Mouse (Mus musculus) urinary bladder, postnatal 14 days (tissue): ENCODE data around the gene Dlg1.

Source experiments
- DNase-seq: peaks from one replicate; pipeline ENCODE4 v3.0.0; 2021; ENCODE audit warnings: low spot score

The Dlg1 gene

GRCm38 (mm10) chr16:31846763-31847162, 183.5 kb downstream of the Dlg1 start:
- no peak for DNase-seq

GRCm38 (mm10) chr16:31863920-31864319, 200.7 kb downstream of the Dlg1 start:
- DNase-seq: no peak

- no peak for DNase-seq
Observed at GRCm38 (mm10) chr16:31865242-31865641, 202.0 kb downstream of the Dlg1 start.

- no peak for DNase-seq
Observed at GRCm38 (mm10) chr16:31866911-31867310, 203.7 kb downstream of the Dlg1 start.

- DNase-seq: no peak
Observed at GRCm38 (mm10) chr16:31867736-31868135, 204.5 kb downstream of the Dlg1 start.

GRCm38 (mm10) chr16:31873721-31874120, 210.5 kb downstream of the Dlg1 start:
- DNase-seq: no peak

GRCm38 (mm10) chr16:31875391-31875790, 212.1 kb downstream of the Dlg1 start:
- DNase-seq: no peak

- DNase-seq: no peak
Observed at GRCm38 (mm10) chr16:31876386-31876785, 213.1 kb downstream of the Dlg1 start.

GRCm38 (mm10) chr16:31878052-31878451, 214.8 kb downstream of the Dlg1 start:
- DNase-seq: no peak

- peak; percentile 85 for DNase-seq
Observed at GRCm38 (mm10) chr16:31878573-31879257, 215.5 kb downstream of the Dlg1 start, which contains the start of gene Meltf. Gene Meltf (plus strand): TSS chr16:31878810.

- DNase-seq: peak; percentile 46
Observed at GRCm38 (mm10) chr16:31880146-31880840, 217.1 kb downstream of the Dlg1 start.

- DNase-seq: no peak
Observed at GRCm38 (mm10) chr16:31882381-31882908, 219.2 kb downstream of the Dlg1 start.

- DNase-seq: no peak
Observed at GRCm38 (mm10) chr16:31883302-31883701, 220.1 kb downstream of the Dlg1 start.

- no peak for DNase-seq
Observed at GRCm38 (mm10) chr16:31883902-31884301, 220.7 kb downstream of the Dlg1 start.

GRCm38 (mm10) chr16:31890907-31891306, 227.7 kb downstream of the Dlg1 start:
- DNase-seq: no peak

GRCm38 (mm10) chr16:31893396-31894141, 230.3 kb downstream of the Dlg1 start:
- DNase-seq: no peak

- peak; percentile 36 for DNase-seq
Observed at GRCm38 (mm10) chr16:31896971-31897774, 233.9 kb downstream of the Dlg1 start.

GRCm38 (mm10) chr16:31898546-31899326, 235.5 kb downstream of the Dlg1 start:
- no peak for DNase-seq

- no peak for DNase-seq
Observed at GRCm38 (mm10) chr16:31901886-31902285, 238.6 kb downstream of the Dlg1 start.

GRCm38 (mm10) chr16:31903239-31903638, 240.0 kb downstream of the Dlg1 start:
- DNase-seq: no peak

- no peak for DNase-seq
Observed at GRCm38 (mm10) chr16:31905331-31905730, 242.1 kb downstream of the Dlg1 start.
